Mouse (Mus musculus): ENCODE measurements around the gene Set. TPM values are rescaled to one million over a fixed set of nuclear protein-coding genes. Genes with fewer than 3 reads are reported as not detected.

The Set gene
- polyA plus RNA-seq, 2 experiments, result 159 to 179 TPM

- DNase-seq (ENCODE audit: low read depth in 3 of 3, low spot score in 3 of 3) (no peak), ATAC-seq (ENCODE audit: insufficient read depth) (no peak)
- no peak overlapping the region for H3K9ac ChIP-seq (replicated peaks)
- H3K27ac ChIP-seq, result no peak overlapping the region
- H3K36me3 ChIP-seq (replicated peaks; ENCODE audit: control insufficient read depth, insufficient read depth, low read depth), result no peaks in the 10 kb centered on the region
- TF ChIP-seq EP300 (IDR thresholded peaks at IDR 0.05; ENCODE audit: low read depth) (no peak), CTCF (IDR thresholded peaks at IDR 0.05; ENCODE audit: low read depth) (no peak)
- H3K4me3 ChIP-seq (ENCODE audit: insufficient read depth in 1 of 2, low read depth in 2 of 2, low read length in 2 of 2), result no peak overlapping the region
- 0 out of 4 replicates have a peak, but pooled peaks cover 0 to 2% of the 10 kb centered on the region in 2 experiments for H3K4me1 ChIP-seq (replicated peaks; ENCODE audit: control insufficient read depth in 2 of 2, insufficient read depth in 2 of 2, low read length in 1 of 2)
- H3K27me3 ChIP-seq (ENCODE audit: control insufficient read depth, insufficient read depth, low read length), result no peaks in the 10 kb centered on the region
- H3K9me3 ChIP-seq (ENCODE audit: control insufficient read depth, low read length), result no peaks in the 10 kb centered on the region
- H3K4me2 ChIP-seq (ENCODE audit: low read depth), result no peak overlapping the region
These were observed 17.5 kb upstream of the Set start for GRCm38 (mm10) chr2:30039687-30040086.

GRCm38 (mm10) chr2:30042445-30042844, 14.7 kb upstream of the Set start:
- H3K4me3 ChIP-seq (ENCODE audit: insufficient read depth in 1 of 2, low read depth in 2 of 2, low read length in 2 of 2), result no peak overlapping the region
- H3K9ac ChIP-seq (replicated peaks), result no peak overlapping the region
- H3K9me3 ChIP-seq (ENCODE audit: control insufficient read depth, low read length), result no peaks in the 10 kb centered on the region
- H3K4me2 ChIP-seq (ENCODE audit: low read depth), result no peak overlapping the region
- H3K27me3 ChIP-seq (ENCODE audit: control insufficient read depth, insufficient read depth, low read length), result no peaks in the 10 kb centered on the region
- WGBS (ENCODE audit: insufficient replicate concordance), result 8% methylated on average over 4 of the region's 4 CpGs
- H3K4me1 ChIP-seq (replicated peaks; ENCODE audit: control insufficient read depth in 2 of 2, insufficient read depth in 2 of 2, low read length in 1 of 2), result peaks cover 0 to 3% of the 10 kb centered on the region in 2 experiments; a peak in 1 of 4 replicates
- no peak overlapping the region for H3K27ac ChIP-seq
- TF ChIP-seq EP300 (IDR thresholded peaks at IDR 0.05; ENCODE audit: low read depth) (no peak), CTCF (IDR thresholded peaks at IDR 0.05; ENCODE audit: low read depth) (peak; percentile 94)
- peak in 2 of 3 experiments; percentile 55 to 59 for DNase-seq (ENCODE audit: low read depth in 3 of 3, low spot score in 3 of 3)
- peak; percentile 31; the same call in 1 of the 2 replicates for ATAC-seq (ENCODE audit: insufficient read depth)
- H3K36me3 ChIP-seq (replicated peaks; ENCODE audit: control insufficient read depth, insufficient read depth, low read depth), result no peaks in the 10 kb centered on the region

GRCm38 (mm10) chr2:30044550-30044949, 12.6 kb upstream of the Set start:
- no peaks in the 10 kb centered on the region for H3K9me3 ChIP-seq (ENCODE audit: control insufficient read depth, low read length)
- H3K36me3 ChIP-seq (replicated peaks; ENCODE audit: control insufficient read depth, insufficient read depth, low read depth), result no peaks in the 10 kb centered on the region
- no peak for DNase-seq (ENCODE audit: low read depth in 3 of 3, low spot score in 3 of 3)
- no peak for ATAC-seq (ENCODE audit: insufficient read depth)
- H3K4me2 ChIP-seq (ENCODE audit: low read depth), result no peak overlapping the region
- H3K4me3 ChIP-seq (ENCODE audit: insufficient read depth in 1 of 2, low read depth in 2 of 2, low read length in 2 of 2), result no peak overlapping the region
- H3K27ac ChIP-seq, result no peak overlapping the region
- H3K9ac ChIP-seq (replicated peaks), result no peak overlapping the region
- peaks cover 6 to 11% of the 10 kb centered on the region in 2 experiments for H3K4me1 ChIP-seq (replicated peaks; ENCODE audit: control insufficient read depth in 2 of 2, insufficient read depth in 2 of 2, low read length in 1 of 2)
- no peaks in the 10 kb centered on the region for H3K27me3 ChIP-seq (ENCODE audit: control insufficient read depth, insufficient read depth, low read length)
- TF ChIP-seq CTCF (IDR thresholded peaks at IDR 0.05; ENCODE audit: low read depth) (0 out of 2 replicates have a peak, but pooled peaks have one; percentile 14), EP300 (IDR thresholded peaks at IDR 0.05; ENCODE audit: low read depth) (no peak)
- 61% methylated on average over 5 of the region's 5 CpGs for WGBS (ENCODE audit: insufficient replicate concordance)

GRCm38 (mm10) chr2:30047127-30047526, 10.1 kb upstream of the Set start:
- H3K9ac ChIP-seq (replicated peaks), result no peak overlapping the region
- no peak for DNase-seq (ENCODE audit: low read depth in 3 of 3, low spot score in 3 of 3)
- ATAC-seq (ENCODE audit: insufficient read depth), result no peak
- no peak overlapping the region for H3K27ac ChIP-seq
- no peak overlapping the region for H3K4me2 ChIP-seq (ENCODE audit: low read depth)
- no peaks in the 10 kb centered on the region for H3K27me3 ChIP-seq (ENCODE audit: control insufficient read depth, insufficient read depth, low read length)
- no peak overlapping the region for H3K4me3 ChIP-seq (ENCODE audit: insufficient read depth in 1 of 2, low read depth in 2 of 2, low read length in 2 of 2)
- H3K4me1 ChIP-seq (replicated peaks; ENCODE audit: control insufficient read depth in 2 of 2, insufficient read depth in 2 of 2, low read length in 1 of 2), result peaks cover 11 to 18% of the 10 kb centered on the region in 2 experiments
- H3K36me3 ChIP-seq (replicated peaks; ENCODE audit: control insufficient read depth, insufficient read depth, low read depth), result no peaks in the 10 kb centered on the region
- 80% methylated on average over 6 of the region's 6 CpGs for WGBS (ENCODE audit: insufficient replicate concordance)
- no peaks in the 10 kb centered on the region for H3K9me3 ChIP-seq (ENCODE audit: control insufficient read depth, low read length)
- TF ChIP-seq EP300 (IDR thresholded peaks at IDR 0.05; ENCODE audit: low read depth) (no peak), CTCF (IDR thresholded peaks at IDR 0.05; ENCODE audit: low read depth) (no peak)

- TF ChIP-seq EP300 (IDR thresholded peaks at IDR 0.05; ENCODE audit: low read depth) (no peak), CTCF (IDR thresholded peaks at IDR 0.05; ENCODE audit: low read depth) (no peak)
- Histone ChIP-seq H3K27ac (peak overlapping the region; percentile 58), H3K4me2 (ENCODE audit: low read depth) (peak overlapping the region; percentile 74), H3K4me1 (replicated peaks; ENCODE audit: control insufficient read depth in 2 of 2, insufficient read depth in 2 of 2, low read length in 1 of 2) (peaks cover 11 to 16% of the 10 kb centered on the region in 2 experiments), H3K9ac (replicated peaks) (peak overlapping the region; percentile 50), H3K36me3 (replicated peaks; ENCODE audit: control insufficient read depth, insufficient read depth, low read depth) (no peaks in the 10 kb centered on the region), H3K27me3 (ENCODE audit: control insufficient read depth, insufficient read depth, low read length) (no peaks in the 10 kb centered on the region), H3K9me3 (ENCODE audit: control insufficient read depth, low read length) (no peaks in the 10 kb centered on the region), H3K4me3 (ENCODE audit: insufficient read depth in 1 of 2, low read depth in 2 of 2, low read length in 2 of 2) (peak overlapping the region; percentile 64 to 70)
- DNase-seq (ENCODE audit: low read depth in 3 of 3, low spot score in 3 of 3) (no peak), ATAC-seq (ENCODE audit: insufficient read depth) (no peak)
- 30% methylated on average over 11 of the region's 11 CpGs for WGBS (ENCODE audit: insufficient replicate concordance)
These were observed 9.1 kb upstream of the Set start for GRCm38 (mm10) chr2:30048101-30048501.
